Mouse (Mus musculus) lung, adult 2 months (tissue): ENCODE data around the gene Cacna1a.

Source experiments
- CTCF ChIP-seq: fragments of 200-500 bp; IDR thresholded peaks from 2 replicates; pipeline ENCODE4 v1.5.1; 2011; ENCODE audit warnings: mild to moderate bottlenecking, low read length, control low read depth; ENCODE audit not compliant: insufficient read depth
- POLR2A ChIP-seq: fragments of 200-500 bp; IDR thresholded peaks from 2 replicates; pipeline ENCODE4 v1.6.1; 2011; ENCODE audit warnings: low read depth, mild to moderate bottlenecking, control low read depth, low read length, borderline replicate concordance; ENCODE audit errors: extremely low read depth

- TF ChIP-seq CTCF (no peak), POLR2A (no peak)
Observed at GRCm38 (mm10) chr8:84640010-84640588, 251.9 kb downstream of the Cacna1a start.
